Mouse (Mus musculus) cerebellum, adult 11-12 months (tissue): Measurements from ENCODE around the gene Atrip.

Experiments used
- DNase-seq: peaks from one replicate; pipeline ENCODE4 v3.0.0; 2022

Atrip gene

GRCm38 (mm10) chr9:109031001-109031400 is 42.9 kb downstream of the Atrip start:
- DNase-seq = no peak

DNA sequence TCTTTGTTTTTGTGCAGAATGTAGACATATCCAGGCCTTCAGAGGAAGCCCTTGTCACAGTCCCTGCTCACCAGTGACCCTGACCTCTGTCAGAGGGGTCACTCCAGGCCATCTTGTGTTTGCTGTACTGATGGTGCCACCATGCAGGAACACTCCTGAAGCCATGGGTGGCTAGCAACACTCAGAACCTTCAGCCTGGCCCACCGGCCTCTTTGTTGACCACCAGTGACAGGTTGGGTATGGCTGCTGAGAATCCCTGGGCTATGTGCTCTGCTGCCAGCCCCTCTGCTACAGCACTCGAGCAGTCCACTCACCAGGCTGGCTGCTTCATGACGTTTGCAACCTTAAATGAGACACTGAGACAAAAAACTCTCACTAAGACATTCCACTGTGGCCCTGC is 43.6 kb downstream of the Atrip start:
- DNase-seq = no peak

- DNase-seq = no peak
Observed at GRCm38 (mm10) chr9:109028919-109029318, 45.0 kb downstream of the Atrip start.

DNA sequence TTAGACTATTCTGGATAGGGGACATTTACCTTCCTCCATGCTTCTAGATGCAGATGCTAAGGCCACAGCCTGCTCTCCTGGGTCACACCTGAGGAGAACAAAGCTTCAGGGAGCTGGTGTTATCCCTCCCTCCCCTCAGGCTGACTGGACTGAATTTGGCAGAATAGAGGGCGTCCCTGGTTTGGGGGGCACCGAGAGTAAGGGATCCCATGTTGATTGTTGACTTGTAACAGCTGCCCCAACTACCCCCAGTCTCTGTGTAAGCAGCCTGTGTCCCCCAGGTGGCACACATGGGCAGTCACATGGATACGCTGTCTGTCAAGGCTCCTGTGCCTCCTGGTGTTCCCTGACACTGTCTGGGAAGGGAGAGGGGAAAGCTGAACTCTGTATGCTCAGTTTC is 45.5 kb downstream of the Atrip start:
- no peak for DNase-seq

DNA sequence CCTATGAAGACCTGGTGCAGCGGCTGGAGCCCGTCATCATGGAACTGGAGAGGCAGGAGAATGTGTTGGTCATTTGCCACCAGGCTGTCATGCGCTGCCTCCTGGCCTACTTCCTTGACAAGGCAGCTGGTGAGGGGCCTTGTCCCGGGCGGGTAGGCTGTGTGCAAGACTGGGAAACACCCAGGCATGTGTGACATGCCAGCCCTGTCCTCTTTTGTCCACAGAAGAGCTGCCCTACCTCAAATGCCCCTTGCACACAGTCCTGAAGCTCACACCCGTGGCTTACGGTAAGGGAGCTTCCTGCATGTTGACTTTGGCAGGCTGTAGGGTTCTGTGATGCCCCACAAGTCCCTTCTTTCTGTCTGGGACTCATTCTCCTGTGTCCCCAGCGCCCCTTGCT is 46.4 kb downstream of the Atrip start:
- no peak for DNase-seq

DNA sequence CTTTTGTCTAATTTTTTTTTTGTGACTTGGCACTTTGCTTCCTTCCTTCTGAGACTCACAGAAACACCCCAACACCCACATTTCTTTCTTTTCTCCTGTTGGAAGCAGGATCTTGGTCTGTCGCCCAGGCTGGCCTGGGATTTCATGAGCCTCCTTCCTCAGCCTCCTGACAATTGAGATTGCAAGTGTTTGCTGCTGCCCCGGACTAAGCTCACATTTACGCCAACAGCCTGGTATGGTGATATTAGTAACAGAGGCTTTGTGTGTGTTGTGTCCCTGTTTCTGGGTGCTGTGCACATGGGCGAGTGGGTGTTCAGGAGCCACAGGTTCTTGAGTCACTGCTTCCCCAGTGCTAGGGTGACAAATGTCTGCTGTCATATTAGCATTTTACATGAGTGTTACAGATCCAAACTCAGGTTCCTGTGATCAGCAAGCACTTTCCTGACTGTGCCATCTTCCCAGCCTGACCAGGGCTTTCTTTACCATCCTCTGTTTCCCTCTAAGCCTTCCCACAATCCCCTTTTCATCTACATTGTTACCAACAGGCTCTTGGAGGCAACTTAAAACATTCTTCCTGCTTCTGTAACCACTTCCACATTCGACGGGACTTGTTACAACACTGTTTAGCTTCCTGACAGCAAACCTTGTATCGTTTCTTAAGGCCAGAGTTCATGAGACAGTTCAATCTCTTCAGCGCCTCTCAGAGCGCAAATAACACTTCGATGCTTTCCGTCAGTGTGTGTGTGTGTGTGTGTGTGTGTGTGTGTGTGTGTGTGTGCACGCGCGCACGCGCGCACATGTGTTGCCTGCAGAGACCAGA is 50.8 kb downstream of the Atrip start:
- no peak for DNase-seq

DNA sequence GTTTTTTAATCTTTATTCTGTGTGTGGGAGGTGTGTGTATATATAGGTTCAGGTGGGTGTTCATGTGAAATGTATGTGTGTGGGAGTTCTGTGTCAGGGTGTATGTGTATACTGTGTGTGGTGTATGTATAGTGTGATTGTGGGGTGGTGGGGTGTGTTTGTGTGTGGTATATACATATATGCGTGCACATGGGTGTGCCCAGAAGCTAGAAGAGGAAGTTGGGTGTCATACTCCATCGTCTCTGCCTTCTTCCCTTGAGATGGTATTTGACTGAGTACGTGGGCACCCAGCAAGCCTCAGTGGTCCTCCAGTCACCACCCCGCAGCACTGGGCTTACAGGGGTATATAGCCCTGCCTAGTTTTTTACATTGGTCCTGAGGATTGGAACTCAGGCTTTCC is 52.5 kb downstream of the Atrip start:
- no peak for DNase-seq

- DNase-seq = no peak
Observed at GRCm38 (mm10) chr9:109016973-109017604, 56.8 kb downstream of the Atrip start.

DNA sequence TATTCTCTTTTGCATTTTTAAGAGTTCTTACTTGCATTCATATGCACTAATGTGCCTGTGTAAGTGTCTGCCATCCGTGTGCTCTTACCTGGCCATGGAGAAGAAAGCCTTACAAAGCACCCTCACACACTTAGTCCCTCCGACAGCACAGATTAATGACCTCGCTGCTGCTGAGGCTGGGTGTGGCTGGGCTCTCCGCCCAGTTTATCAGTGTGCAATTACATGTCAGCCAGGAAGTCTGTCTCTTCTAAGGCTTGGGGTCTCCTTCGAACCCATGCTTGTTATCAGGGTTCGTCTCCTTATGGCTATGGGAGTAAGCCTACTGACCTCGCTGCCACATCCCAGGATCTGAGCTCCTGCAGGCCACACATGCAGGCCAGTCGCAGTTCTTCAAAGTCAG is 58.5 kb downstream of the Atrip start:
- DNase-seq = no peak

DNA sequence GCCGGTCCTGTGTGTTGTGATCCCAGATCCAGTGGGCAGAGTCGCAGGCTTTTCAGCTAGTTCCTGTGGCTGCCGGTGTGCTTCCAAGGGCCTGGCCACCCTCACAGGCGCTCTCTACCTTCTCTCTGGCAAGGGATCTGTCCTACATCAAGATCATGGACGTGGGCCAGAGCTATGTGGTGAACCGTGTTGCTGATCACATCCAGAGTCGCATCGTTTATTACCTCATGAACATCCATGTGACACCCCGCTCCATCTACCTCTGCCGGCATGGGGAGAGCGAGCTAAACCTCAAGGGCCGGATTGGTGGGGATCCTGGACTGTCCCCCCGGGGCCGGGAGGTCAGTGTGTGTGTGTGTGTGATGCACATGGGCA is 63.6 kb downstream of the Atrip start:
- no peak for DNase-seq

GRCm38 (mm10) chr9:109009636-109010315 is 64.1 kb downstream of the Atrip start:
- no peak for DNase-seq

DNA sequence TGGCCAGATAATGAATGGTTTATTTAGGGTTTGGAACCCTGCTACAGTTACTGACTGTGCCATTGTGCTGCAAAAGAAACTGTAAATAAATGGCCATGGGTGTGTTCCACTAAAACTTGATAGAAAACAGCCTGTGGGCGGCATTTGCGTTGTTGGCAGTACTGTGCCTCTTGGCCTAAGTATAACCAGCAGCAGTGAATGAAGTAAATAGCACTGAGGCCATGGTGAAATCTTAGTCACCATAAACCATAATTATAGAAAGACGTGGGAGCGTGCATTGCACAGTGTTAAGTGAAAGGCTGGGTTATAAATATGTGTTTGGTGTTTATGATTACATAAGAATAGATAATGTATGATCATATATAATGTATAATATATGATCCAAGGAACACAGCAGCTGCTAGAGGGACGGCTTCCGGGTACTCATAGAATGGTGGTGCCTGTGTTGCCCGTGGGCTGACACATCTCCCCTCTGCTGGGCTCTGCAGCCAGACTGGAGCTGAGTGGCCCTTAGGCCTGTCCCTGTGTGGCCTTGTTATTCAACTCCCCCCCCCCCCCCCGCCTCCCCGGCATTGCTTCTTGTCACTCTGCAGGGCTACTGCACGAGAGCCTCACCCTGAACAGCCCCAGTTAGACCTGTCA is 64.8 kb downstream of the Atrip start:
- no peak for DNase-seq

- DNase-seq = no peak
Observed at GRCm38 (mm10) chr9:109008081-109008480, 65.8 kb downstream of the Atrip start.
